Mouse (Mus musculus) thymus, postnatal 10 days (tissue): Measurements from ENCODE around the gene Prim2.
"Not testable (repeated sequence)": the region's sequence is repeated elsewhere in the genome, so short reads cannot be mapped to it uniquely, and the experiment has no call there.

ENCODE experiments used
- DNase-seq, 2 experiments: peaks; one replicate each; pipeline ENCODE4 v3.0.0; 2021; ENCODE audit warnings: low spot score in 2 of 2

The Prim2 gene

GRCm38 (mm10) chr1:33657574-33658149, 11.9 kb downstream of the Prim2 start:
- no peak for DNase-seq

- DNase-seq: no peak
These were observed 18.7 kb downstream of the Prim2 start for GRCm38 (mm10) chr1:33650875-33651274.

- DNase-seq: no peak
These were observed 20.0 kb downstream of the Prim2 start for GRCm38 (mm10) chr1:33649534-33650108.

GRCm38 (mm10) chr1:33649021-33649420, 20.6 kb downstream of the Prim2 start:
- DNase-seq: no peak

DNA sequence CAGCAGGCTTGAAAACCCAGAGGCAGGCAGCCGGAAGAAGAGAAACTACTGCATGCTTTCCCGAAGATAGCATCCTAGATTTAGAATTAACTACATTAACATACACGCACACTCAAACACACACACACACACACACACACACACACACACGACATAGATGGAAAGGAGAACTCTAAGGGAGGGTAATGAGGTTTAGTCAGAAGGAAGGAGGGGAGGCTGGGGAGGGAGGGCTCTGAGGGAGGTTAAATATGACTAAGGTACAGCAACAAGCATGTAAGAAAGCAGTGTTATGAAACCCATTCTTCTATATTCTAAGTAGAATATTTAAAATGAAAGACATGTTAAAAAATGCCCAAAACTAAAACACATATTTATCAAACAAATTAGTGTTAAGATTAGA, 21.9 kb downstream of the Prim2 start:
- no peak for DNase-seq

DNA sequence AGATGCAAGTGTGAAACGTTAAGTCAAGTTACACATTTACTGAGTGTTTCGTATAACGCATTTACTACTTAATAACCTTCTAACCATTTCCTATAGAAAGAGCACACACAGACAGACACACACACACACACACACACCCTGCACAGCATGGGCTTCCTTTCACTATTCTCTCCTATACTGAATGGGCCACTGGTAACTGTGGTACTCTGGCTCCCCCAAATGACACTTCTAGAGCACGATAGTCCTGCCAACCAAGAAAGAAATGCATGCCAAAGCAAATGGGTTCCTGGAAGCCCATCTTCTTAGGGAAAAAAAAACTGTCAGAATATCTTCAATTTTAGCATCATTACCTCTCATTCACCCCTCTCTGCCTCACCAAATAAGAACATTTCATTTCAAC, 22.4 kb downstream of the Prim2 start:
- DNase-seq: no peak

- DNase-seq: no peak
These were observed 23.9 kb downstream of the Prim2 start for GRCm38 (mm10) chr1:33645689-33646088.

DNA sequence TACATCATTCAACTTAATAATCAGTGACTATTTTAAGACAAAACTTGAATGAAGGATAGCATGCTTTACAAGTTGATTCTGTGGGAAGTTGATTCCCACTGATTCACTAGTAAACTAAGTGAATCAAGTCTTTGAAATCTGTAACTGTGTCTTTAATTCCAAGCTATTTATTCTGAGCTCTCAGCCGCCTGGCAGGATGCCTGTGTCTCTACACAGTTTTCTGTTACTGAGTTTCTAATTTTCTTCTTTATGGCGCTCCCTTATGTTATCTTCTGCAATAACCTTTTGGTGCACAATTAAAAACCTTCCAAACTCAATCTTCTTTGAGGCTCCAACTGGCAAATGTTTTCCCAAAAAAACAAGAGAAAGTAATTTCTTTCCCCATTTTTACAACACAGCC, 28.5 kb downstream of the Prim2 start:
- DNase-seq: no peak

GRCm38 (mm10) chr1:33640089-33640488, 29.5 kb downstream of the Prim2 start:
- no peak for DNase-seq

DNA sequence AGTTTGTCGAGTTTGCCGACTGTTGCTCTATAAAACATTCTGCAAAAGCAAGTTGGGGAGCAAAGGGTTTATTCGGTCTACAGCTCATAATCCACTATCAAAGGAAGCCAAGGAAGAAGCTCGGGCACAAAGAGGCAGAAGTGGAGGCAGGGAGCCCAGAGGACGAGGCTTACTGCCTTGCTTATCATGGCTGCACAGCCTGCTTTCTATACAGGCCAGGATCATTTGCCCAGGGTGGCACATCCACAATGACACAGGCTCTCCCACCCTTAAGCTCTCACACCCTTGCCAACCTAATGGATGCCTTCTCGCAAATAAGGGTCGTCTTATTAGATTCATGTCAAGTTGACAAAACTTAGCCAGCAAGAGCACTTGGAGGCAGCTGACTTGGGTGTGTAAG, 30.4 kb downstream of the Prim2 start:
- no peak for DNase-seq

- DNase-seq: no peak
These were observed 31.8 kb downstream of the Prim2 start for GRCm38 (mm10) chr1:33637827-33638226.

DNA sequence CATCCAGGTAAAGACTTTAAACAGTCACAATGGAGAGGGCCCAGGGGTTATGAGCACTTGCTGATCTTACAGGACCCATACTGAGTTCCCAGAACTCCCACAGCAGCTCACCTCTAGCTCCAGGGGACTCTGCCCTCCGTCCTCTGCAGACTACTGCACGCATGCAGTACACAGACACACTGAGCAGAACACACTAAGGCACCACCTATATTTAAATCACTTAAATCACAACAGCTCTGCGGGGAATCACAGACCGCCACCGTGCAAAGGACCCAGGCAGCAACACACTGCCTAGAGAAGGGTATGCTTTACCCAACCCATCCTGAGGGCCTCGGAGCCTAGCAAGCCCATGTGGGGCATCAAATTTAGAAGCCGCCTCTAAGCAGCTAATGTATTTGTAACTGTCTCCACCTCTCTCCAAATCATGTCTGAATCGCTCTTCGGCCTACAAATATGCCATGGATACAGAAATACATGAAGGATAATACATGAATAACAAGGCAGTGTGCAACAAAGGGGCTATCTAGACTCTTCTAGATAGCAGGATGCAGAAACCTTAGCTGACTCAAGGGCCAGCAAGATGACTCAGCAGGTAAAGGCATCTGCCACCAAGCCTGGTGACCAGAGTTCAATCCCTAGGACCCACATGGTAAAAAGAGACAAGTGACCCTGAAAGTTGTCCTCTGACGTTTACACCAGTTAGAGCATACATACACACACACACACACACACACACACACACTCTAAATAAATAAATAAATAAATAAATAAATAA, 33.0 kb downstream of the Prim2 start:
- DNase-seq: no peak

GRCm38 (mm10) chr1:33631002-33631618, 38.5 kb downstream of the Prim2 start:
- DNase-seq: not testable (repeated sequence)

- no peak for DNase-seq
These were observed 41.8 kb downstream of the Prim2 start for GRCm38 (mm10) chr1:33627803-33628202.

DNA sequence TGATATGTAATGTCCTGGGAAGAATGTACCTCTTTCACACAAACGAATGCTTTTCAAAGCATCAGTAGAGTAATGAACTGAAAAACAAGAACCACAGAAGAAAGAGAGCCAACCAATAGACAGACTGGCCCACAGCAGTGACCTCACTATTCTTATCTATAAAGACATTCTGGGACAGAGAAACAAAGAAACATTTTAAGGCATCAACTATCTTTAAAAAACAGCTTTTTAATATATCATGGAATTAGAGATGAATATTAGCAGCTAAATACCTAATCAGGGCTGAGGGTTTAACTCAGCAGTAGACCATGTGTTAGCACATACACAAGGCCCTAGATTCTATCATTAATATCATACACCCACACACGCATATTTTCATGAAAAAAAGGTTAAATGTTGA, 42.5 kb downstream of the Prim2 start:
- DNase-seq: no peak

DNA sequence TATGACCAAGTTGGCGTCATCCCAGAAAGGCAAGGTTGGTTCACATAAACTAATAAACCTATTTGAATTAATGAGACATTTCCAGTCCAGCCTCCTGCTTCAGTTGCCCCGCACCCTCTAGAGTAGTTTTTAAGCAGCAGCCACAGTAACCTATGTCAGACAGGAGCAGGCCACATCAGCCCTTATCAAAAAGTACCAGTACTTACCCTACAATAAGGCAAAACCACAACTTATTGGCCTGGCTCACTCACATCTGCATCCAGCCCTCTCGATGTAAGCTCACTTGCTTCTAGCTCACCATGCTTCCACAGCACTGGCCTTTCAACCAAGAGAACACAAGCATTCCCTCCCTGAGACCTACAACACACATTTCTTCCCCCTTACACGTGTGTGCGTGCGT, 44.7 kb downstream of the Prim2 start:
- DNase-seq: no peak

DNA sequence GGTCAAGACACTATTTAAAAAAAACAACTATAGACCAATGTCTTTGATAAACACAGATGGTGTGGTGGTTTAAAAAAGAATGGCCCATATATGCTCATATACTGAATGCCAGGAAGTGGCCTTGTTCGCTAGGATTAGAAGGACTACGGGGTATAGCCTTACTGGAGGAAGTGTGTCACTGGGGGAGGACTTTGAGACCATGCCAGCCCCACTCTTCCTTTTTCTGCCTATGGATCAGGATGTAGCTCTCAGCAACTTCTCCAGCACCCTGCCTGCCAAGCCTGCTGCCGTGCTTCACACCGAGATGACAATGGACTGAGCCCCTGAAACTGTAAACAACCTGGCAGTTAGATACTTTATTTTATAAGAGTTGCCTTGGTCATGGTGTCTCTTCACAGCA, 45.2 kb downstream of the Prim2 start:
- no peak for DNase-seq

DNA sequence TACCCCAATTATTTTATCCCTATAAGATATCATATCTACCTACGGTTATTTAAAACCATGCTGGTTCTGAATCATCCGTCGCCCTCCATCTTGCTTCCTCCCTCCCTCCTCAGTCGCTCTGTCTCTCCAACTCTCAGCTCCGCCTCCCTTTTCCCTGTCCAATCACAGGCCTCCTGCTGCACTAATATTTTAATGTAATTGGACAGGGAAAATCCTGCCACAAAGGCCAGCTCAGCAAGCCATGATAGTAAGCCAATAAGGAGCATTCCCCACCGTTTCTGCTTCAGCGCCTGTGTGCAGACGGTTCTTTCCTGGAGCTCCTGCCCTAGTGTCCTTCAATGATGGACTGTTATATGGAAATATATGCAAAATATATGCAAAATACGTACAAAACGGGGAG, 47.8 kb downstream of the Prim2 start:
- no peak for DNase-seq

DNA sequence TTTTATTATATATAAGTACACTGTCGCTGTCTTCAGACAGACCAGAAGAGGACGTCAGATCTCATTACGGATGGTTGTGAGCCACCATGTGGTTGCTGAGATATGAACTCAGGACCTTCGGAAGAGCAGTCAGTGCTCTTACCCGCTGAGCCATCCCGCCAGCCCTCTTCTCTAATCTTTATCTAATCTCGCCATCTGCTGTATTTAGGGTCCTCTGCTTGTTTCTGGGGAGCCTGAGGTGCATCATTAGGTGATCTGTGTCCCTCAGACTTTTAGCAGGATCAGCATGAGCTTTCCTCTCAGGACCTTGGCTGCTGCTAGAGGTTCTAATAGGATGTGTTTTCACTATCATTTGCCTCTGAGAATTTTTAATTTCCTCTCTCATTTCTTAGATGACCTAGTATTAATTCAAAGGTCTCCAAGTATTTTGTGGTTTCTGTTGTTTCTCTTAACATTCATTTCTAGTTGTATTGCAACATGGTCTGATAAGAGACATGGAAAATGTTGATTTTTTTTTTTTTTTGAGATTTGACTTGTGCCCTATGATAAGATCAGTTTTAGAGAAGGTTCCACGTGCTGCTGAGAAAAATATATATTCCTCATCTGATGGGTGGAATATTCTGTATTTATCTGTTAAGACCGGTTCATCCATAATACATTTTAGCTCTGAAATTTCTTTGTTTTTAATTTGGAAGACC, 49.4 kb downstream of the Prim2 start:
- no peak for DNase-seq

GRCm38 (mm10) chr1:33616642-33617041, 53.0 kb downstream of the Prim2 start:
- DNase-seq: not testable (repeated sequence)

- DNase-seq: no peak
These were observed 57.5 kb downstream of the Prim2 start for GRCm38 (mm10) chr1:33612100-33612499.

DNA sequence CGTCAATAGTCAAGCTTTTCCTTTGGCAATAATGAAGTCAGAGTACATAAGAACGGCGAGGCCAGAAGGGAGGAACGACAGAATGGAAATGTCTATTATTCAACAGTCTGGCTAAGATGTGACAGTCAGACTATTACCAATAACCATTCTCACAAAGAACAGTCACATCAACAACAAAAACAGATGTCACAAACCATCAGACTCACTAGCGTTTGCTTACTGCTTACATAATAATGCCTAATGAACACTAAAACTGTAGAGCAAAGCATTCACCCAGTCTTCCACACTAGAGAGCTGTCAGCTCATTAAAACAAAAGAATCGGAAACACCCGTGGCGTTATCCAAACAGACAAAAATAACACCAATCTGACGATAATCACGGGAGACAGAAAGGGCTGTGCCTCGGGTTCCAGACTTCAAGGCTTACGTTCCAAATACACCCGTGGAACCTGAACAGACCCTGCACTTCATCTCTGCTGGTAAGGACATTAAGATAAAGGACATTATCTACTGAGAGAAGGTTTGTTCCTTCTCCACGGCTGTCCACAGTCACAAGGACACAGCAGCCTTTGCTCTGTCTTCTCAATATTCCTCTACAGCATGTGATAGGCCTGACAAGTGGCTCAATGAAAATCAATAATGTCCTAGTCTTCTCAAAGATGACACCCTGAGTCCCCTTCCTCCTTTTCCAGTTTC, 59.4 kb downstream of the Prim2 start:
- DNase-seq: no peak
